Mouse (Mus musculus) adrenal gland, postnatal 25 days (tissue): ENCODE data around the gene Srgap1. TPM values are rescaled to one million over a fixed set of nuclear protein-coding genes. Genes with fewer than 3 reads are reported as not detected.
A peak's percentile ranks its signal among the peaks of the same experiment; 100 is the strongest.

Experiments
- DNase-seq: peaks from one replicate; pipeline ENCODE4 v3.0.0; 2021; ENCODE audit warnings: mixed read lengths
- long read RNA-seq: library from polyadenylated mRNA; stranded (forward); transcript quantifications from one replicate; pipeline ENCODE4 v2.0.0, GENCODE M21; 2021
- total RNA-seq: library from RNA; stranded (reverse); gene quantifications from 2 replicates; pipeline ENCODE4 v1.2.3, GENCODE M21; 2021

The Srgap1 gene
- 2.1 and 2.3 TPM in 2 replicates for total RNA-seq
- long read RNA-seq, partial matches to known transcripts, result 2 of 2 reads
- long read RNA-seq, other reads (novel, unspliced or antisense), result 0 of 2 reads

DNA sequence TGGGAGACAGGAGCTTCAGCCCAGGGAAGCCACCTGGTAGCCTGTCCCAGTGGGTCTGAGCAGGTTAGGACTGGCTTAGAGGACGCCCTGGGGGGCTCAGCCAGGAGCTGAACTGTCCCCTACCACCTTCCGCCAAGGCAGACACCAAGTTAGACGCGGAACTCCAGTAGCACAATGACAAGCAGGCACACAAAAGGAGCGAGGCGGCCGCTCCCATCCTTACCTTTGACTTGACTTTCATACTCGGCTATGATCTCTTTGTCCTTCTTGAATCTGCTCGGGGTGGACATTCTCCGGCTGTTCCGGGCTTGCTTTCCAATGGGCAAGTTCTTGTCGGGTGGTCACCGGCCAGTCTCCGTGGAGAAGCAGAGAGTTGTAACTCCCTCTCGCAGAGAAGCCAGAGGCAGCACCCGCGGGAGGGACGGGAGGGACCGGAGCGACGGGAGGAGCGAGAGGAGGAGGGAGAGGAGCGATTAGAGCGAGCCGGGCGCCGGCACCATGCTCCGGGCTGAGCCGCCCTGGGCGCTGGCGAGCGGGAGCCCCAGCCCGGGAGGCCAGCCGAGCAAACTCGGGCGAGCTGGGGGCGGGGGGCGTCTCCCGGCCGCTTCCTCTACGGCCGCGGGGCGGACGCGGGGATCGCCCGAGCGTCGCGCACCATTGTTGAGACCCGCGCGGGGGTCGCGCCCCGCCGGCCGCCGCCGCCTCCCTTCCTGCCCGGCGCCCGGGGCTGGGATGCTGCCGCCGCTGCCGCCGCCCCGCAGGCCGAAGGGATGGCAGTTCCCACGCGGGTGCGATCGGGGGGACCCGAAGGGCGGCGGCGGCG lies at the start of gene Srgap1:
TSS of gene Srgap1 (minus strand) at position 412 of the 823 bp plus-strand sequence.
- DNase-seq, result peak; percentile 56

DNA sequence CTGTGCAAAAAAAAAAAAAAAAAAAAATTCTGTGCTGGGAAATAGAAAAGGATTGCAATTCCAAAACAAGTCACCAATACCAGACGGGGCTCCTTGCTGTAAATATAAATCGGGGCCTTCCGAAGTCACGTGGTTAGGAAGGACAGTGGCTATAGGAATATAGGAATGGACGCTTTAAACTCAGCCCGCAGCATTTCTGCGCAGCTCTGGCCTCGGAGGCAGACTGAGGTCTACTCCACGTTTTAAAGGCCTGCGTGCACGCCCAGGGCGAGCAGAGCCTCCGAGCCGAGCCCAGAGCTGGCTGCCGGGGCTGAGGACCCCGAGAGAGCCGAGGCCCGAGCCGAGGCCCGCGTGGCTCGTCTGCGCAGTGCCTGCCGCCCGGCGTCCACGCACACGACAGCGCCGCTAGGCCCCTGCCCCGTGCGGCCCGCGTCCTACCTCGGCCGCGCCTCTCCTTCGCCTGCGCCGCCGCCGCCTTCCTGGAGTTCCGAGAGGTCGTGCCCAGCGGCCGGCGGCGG lies 49.4 kb upstream of the Srgap1 start:
- DNase-seq, result no peak

DNA sequence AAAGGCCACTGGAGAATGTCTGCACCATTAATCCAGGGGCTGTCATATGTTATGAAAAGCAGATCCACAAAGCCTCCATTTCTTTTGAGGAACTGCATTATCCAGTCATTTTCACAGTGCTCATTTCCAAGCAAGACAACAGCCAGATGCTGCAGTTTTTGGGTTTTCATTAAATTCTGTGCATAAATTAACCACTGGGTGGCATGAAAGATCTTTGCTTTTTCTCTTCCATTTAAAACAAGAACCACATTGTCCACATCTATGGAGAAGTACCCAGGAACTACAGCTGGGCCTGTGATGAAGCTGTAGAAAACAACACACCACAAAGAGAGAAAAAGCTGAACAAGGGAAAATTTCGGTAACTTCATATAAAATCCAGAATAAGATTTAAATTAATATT lies 43.4 kb upstream of the Srgap1 start:
- no peak for DNase-seq

DNA sequence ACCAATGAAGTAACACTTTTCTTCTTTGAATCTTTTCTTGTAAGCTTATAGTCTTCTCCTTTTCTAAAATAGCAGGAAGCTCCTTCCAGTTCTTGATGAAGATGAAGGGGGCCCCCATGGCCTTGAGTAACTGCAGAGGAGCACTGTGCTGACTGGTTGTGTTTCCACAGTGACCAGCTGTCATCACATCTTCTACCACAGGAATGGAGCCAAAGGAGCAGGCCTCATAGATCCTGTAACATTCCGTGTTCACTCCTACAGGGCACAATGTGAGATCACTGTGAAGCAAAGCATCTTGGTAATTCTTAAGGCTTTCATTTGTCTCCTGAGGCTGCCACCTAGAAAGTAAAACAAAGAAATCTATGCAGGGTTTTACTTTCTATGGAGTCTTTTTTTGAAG lies 34.2 kb upstream of the Srgap1 start:
- DNase-seq, result no peak

DNA sequence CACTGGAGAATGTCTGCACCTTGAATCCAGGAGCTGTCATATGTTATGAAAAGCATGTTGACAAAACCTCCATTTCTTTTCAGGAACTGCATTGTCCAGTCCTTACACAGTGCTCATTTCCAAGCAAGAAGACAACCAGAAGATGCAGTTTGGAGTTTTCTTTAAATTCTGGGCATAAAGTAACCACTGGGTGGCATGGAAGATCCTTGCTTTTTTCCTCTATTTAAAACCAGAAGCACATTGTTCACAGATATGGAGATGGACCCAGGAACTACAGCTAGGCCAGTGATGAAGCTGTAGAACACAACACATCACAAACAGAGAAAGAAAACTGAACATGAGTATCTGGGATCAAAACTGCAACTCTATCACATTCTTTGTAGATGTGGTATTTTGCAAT lies 22.0 kb upstream of the Srgap1 start:
- DNase-seq, result no peak

DNA sequence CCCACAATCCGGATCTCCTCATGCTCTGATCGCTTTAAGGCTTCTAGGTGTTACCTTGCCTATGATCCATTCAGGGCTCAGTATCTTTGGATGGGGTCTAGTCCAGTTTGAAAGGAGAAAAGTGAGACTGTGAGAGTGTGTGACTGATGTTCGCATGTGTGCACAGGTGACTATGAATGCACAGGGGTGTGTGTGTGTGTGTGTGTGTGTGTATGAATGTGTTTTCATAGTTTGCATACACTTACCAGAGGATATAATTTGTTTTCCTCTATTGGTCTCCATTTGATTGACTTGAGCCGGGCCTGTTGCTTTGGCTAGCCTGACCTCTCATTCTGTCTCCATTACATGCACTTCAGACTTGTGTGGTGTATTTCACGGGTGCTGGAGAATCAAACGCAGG lies 8.7 kb upstream of the Srgap1 start:
- no peak for DNase-seq

DNA sequence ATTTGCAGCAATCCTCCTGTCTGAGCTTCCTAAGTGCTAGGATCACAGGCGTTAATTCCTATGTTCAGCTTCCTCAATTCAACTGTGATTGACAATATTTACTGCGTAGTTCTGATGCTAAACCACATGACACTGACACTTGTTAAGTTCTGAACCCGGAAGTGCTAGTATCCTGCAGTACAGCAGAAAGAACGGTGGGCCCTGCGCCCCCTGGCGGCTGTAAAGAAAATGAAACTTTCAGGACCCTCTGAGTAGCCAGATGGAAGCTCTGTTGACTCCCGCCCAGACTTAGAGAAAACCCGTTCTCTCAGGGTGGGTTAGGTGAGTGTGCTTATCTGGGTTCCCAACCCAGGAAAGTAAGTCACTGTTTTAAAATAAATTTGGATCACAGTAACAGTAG lies 7.4 kb upstream of the Srgap1 start:
- DNase-seq, result peak; percentile 51

GRCm38 (mm10) chr10:122051831-122052230 lies 4.7 kb upstream of the Srgap1 start:
- DNase-seq, result peak; percentile 85

DNA sequence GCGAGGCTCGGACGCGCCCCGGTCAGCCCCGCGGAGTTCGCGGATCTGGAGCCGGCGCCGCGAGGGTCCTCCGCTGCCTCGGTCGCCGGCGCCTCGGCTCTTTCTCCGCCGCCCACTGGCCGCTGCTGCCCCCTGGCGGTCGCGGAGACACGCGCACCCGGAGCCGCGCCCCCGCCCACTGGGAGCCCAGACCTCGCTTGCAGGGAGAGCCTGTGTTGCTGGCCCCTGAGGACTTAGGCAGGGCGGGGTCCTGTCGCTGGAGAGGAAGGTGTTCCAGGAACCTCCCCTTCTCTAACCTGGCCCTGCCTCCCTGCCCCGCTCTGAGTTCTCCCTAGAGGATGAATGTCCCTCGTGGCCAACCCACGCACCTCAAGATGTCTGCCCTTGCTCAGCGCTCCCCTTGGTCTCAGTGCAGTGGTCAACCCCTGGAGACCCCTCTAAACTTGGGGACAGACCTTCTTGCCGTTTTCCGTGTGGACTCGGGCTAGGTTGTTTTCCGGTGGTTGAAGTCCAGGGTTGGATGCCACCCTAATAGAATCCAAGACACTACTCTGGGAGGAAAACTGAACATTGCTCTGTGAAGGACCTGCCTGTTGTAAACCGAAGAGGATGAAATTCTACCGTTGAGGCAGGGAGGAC lies 731 bp upstream of the Srgap1 start:
- DNase-seq, result peak; percentile 92

DNA sequence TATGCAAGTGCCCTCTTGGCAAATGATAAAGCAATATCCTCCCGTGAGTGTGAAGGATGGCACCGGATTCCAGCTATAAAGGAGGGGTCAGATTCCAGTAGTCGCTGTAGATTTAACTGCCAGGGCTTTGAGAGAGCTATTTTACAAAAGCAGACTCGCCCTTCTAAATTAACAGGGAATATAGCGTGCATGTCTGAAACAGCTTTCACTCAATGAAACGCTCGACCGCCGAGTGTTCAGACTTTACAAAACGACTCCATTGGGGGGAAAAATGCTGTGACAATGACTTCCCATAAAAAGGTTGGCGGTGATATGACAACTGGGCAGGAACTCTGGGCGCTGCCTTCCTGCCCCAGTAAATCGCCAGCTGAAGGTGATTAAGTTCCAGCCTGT lies 608 bp downstream of the Srgap1 start:
- DNase-seq, result no peak

DNA sequence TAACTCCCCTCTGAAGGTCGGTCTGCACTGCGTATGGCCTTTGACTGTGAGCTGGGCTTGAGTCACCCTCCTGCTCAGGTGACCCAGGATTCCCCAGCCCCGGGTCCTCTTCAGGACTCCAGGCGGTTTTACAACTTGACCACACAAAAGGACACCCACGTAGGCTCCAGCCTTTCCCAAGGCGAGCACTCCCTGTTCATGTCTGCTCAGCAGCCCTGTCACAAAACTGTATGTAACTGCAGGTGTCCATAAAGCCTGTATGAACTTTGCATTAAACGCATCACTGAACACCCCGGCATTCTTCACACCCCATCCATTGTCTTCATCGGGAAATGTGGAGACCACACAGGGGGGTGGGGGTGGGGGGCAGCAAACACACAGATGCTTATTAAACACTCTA lies 1.2 kb downstream of the Srgap1 start:
- DNase-seq, result no peak

DNA sequence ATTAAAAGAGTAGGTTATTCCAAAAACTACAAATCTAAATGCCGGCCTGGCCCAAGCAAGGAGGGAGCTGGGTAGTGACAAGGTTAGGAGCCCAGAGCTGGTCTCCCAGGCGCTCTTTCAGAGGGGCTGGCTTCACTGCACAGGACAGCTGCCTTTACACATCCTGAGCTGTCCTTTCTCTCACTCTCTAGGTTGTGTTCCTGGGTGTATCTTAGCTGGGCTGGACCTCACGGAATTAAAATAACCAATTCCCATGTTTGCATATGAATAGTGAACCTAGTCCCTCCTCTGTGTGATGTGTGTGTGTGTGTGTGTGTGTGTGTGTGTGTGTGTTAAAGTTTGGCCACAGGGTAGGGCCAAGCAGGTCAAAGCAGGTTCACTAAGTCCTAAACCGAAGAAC lies 2.2 kb downstream of the Srgap1 start:
- no peak for DNase-seq

DNA sequence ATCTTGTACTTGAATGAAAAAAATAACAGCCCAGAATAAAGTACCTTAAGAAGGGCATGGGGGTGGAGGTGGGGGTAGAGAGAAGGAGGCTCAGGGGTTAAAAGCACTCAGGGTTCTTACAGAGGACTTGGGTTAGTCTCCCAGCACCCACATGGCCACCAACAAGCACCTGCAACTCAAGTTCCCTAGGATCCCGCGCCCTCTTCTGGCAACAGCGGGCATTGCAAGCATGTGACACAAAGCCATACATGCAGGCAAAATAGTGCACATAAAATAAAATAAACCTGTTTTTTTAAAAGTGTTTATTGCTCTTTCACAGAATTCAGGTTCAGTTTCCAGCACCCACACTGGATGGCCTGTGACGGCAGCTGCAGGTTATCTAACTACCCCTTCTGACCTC lies 6.7 kb downstream of the Srgap1 start:
- no peak for DNase-seq

- DNase-seq, result no peak
These were observed 7.5 kb downstream of the Srgap1 start for GRCm38 (mm10) chr10:122039566-122039965.

DNA sequence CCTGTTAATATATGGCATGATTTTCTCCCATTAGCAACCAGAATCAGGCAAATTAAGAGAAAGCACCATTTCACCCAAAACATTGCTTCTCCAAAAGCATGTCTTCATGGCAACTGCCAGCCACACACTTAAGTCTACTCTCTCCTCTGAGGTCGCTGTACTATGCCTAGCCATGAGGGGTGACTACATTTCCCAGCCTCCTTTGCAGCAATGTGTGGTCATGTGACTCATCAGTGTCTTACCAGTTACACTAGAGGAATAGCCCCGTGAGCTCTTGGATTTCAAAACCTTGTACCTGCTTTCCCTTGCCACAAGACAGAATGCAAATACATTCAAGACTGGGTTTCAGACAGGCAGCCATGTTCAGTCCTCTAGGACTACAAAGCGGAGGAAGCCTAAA lies 8.6 kb downstream of the Srgap1 start:
- no peak for DNase-seq

DNA sequence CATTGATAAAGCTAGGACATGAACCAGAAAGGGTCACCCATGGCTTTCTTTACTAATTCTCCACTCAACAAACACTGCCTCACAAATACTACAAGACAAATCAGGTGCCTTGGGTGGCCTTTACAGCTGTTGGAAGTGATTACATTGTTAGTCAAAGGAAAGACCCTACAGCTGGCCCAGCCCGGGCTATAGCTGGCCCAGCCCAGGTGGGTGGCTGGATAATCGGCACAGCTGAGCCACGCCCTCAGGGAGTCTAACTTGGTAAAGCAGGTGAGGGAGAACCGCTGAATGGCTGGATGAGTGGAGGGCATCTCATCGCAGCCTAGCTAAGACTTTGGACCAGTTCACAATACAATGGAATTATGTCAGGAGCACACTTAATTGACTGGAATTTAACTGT lies 13.8 kb downstream of the Srgap1 start:
- DNase-seq, result no peak

DNA sequence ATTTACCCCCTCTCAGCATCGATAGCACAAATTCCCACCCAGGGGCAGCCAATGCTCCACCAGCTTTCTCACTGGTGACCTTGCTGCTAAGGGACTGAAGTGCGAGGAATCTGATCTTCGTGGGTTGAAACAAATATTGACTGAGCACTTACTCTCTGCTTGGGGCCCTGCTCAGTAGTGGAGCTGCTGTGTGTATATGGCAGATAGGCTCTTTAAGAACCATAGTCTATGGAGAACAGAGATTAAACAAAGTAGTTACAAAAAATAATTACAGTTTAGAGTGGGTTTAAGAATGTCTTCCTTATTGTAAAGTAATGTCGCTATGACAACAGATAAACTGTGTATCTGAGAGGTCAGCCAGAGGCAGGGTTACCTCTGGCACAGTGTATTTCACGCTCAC lies 16.7 kb downstream of the Srgap1 start:
- no peak for DNase-seq

DNA sequence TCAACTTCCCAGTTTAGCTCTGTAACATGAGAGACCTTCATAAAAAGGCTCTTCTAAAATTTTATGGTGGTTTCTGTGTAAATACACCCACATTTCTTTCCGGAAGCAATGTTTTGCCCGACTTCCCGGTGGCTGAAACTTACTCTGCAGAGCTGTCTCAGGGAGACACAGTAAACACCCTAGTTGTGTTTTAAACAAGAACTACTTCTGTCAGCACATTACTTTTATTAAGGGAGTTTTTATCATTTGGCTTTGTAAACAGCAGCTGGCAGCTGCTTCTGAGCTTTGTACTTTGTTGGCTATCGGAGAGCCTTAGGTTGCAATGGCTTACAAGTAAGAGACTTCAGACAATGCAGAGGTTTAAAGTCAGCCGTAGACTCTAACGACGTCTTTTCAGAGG lies 17.4 kb downstream of the Srgap1 start:
- DNase-seq, result no peak

- no peak for DNase-seq
These were observed 21.9 kb downstream of the Srgap1 start for GRCm38 (mm10) chr10:122025198-122025597.

DNA sequence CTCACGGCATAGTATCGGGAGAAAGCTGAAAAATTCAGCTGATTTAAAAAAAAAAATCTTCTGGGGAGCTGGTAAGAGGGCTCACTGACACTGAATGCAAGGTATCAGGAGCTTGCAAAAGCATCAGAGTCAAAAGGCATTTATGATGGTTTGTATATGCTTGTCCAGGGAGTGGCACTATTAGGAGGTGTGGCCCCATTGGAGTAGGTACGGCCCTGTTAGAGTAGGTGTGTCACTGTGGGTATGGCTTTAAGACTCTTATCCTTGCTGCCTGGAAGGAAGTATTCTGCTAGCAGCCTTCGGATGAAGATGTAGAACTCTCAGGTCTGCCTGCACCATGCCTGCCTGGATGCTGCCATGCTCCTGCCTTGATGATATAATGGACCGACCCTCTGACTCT lies 26.2 kb downstream of the Srgap1 start:
- no peak for DNase-seq

GRCm38 (mm10) chr10:122020255-122020654 lies 26.9 kb downstream of the Srgap1 start:
- DNase-seq, result peak; percentile 18

- peak; percentile 9 for DNase-seq
These were observed 28.5 kb downstream of the Srgap1 start for GRCm38 (mm10) chr10:122018594-122019048.

- DNase-seq, result no peak
These were observed 29.4 kb downstream of the Srgap1 start for GRCm38 (mm10) chr10:122017743-122018142.

- DNase-seq, result no peak
These were observed 30.1 kb downstream of the Srgap1 start for GRCm38 (mm10) chr10:122017063-122017462.
